Mouse (Mus musculus) kidney, embryonic 14.5 days (tissue): ENCODE measurements around the gene Nxn. TPM values are rescaled to one million over a fixed set of nuclear protein-coding genes. Genes with fewer than 3 reads are reported as not detected.
A peak's percentile ranks its signal among the peaks of the same experiment; 100 is the strongest.

Experiments used
- ATAC-seq: fragments of 200-750 bp; cut with Nextera tagmentation; 2 replicates; pipeline ENCODE4 v1.8.0; 2017; ENCODE audit warnings: moderate number of reproducible peaks, mild to moderate bottlenecking, moderate TSS enrichment, moderate library complexity; ENCODE audit not compliant: low FRiP score, low TSS enrichment
- H3K27ac ChIP-seq: fragments of 300-500 bp; sonication (generic); 2 replicates; pipeline ENCODE4 v1.5.1; 2014; ENCODE audit warnings: low read depth, mild to moderate bottlenecking, low read length, moderate library complexity, mixed read lengths
- H3K27me3 ChIP-seq: fragments of 300-500 bp; sonication (generic); 2 replicates; pipeline ENCODE4 v1.6.1; 2014; ENCODE audit warnings: mild to moderate bottlenecking, low read length; ENCODE audit not compliant: control insufficient read depth, insufficient read depth
- H3K36me3 ChIP-seq: fragments of 300-500 bp; sonication (generic); 2 replicates; pipeline ENCODE4 v1.6.1; 2014; ENCODE audit warnings: low read length, mixed read lengths; ENCODE audit not compliant: control insufficient read depth, insufficient read depth
- H3K4me1 ChIP-seq: fragments of 300-500 bp; sonication (generic); 2 replicates; pipeline ENCODE4 v1.6.1; 2014; ENCODE audit warnings: low read length, mixed read lengths; ENCODE audit not compliant: control insufficient read depth, insufficient read depth
- H3K4me2 ChIP-seq: fragments of 300-500 bp; sonication (generic); replicated peaks from 2 replicates; pipeline ENCODE4 v1.6.1; 2014; ENCODE audit warnings: low read depth, mild to moderate bottlenecking, low read length
- H3K4me3 ChIP-seq: fragments of 300-500 bp; sonication (generic); 2 replicates; pipeline ENCODE4 v1.5.1; 2014; ENCODE audit warnings: mild to moderate bottlenecking, low read length
- H3K9ac ChIP-seq: fragments of 300-500 bp; sonication (generic); 2 replicates; pipeline ENCODE4 v1.6.1; 2014; ENCODE audit warnings: low read depth, mild to moderate bottlenecking, low read length, moderate library complexity
- H3K9me3 ChIP-seq: fragments of 300-500 bp; sonication (generic); 2 replicates; pipeline ENCODE4 v1.6.1; 2016; ENCODE audit warnings: low read length; ENCODE audit not compliant: control insufficient read depth
- WGBS: fragments of 180-500 bp; shearing (Covaris S2); extraction: QIAGEN DNeasy Blood & Tissue Kit; methylation state at CpG from one replicate; pipeline ENCODE4 v1.1.7; 2014; 5-methylcytosine and 5-hydroxymethylcytosine counted together
- polyA plus RNA-seq: library from polyadenylated mRNA; unstranded; fragments of >200 nt; fragmentation: Nextera tagmentation; extraction: Ambion mirVana; gene quantifications from 2 replicates; pipeline ENCODE4 v1.2.1, GENCODE M21; 2014

The Nxn gene
- polyA plus RNA-seq, 1 experiment from 2014 or later, result 38.0 TPM

DNA sequence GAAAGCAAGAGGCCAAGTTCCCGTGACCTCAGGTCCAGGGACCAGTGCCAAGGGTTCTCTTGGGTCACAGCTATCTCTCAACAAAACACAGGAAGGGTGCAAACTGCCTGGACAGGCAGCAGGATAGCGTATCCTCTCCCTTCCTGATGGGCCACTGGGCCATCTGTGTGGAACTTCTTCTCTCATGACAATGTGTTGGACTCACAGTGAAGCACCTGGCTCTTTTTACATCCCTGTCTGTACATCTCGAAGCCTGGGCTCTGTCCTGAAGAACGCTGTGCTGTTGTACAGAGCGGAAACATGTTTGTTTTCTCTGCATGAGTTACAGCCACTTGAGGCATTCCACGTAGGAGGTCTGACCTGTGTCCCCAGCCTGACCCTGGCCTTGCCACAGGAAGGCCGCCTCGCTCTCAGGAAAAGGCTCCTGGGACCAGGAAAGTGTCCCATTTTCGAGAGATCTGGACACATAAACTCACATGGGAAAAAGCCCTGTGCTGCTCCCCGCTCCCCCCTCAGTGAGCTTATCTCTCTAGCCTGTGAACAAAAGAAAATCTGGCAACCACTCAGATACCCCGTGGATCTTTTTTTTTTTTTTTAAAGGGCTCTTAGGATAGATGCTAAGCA, 18.9 kb downstream of the Nxn start:
- H3K27me3 ChIP-seq, result no peaks in the 10 kb centered on the region
- WGBS, result 13% methylated on average over 11 of the region's 11 CpGs
- no peaks in the 10 kb centered on the region for H3K36me3 ChIP-seq
- H3K4me1 ChIP-seq, result peaks cover 34% of the 10 kb centered on the region
- H3K4me3 ChIP-seq, result no peak overlapping the region
- no peak overlapping the region for H3K9ac ChIP-seq
- ATAC-seq, result peak; percentile 80
- no peak overlapping the region for H3K4me2 ChIP-seq
- no peaks in the 10 kb centered on the region for H3K9me3 ChIP-seq
- peak overlapping the region; percentile 71 for H3K27ac ChIP-seq

- H3K4me3 ChIP-seq, result no peak overlapping the region
- WGBS, result 93% methylated on average over 3 of the region's 3 CpGs
- H3K4me2 ChIP-seq, result no peak overlapping the region
- ATAC-seq, result no peak
- no peak overlapping the region for H3K9ac ChIP-seq
- H3K9me3 ChIP-seq, result no peaks in the 10 kb centered on the region
- H3K36me3 ChIP-seq, result no peaks in the 10 kb centered on the region
- H3K4me1 ChIP-seq, result peaks cover 46% of the 10 kb centered on the region
- H3K27ac ChIP-seq, result no peak overlapping the region
- no peaks in the 10 kb centered on the region for H3K27me3 ChIP-seq
Measured at GRCm38 (mm10) chr11:76376425-76376824, 22.5 kb downstream of the Nxn start.

DNA sequence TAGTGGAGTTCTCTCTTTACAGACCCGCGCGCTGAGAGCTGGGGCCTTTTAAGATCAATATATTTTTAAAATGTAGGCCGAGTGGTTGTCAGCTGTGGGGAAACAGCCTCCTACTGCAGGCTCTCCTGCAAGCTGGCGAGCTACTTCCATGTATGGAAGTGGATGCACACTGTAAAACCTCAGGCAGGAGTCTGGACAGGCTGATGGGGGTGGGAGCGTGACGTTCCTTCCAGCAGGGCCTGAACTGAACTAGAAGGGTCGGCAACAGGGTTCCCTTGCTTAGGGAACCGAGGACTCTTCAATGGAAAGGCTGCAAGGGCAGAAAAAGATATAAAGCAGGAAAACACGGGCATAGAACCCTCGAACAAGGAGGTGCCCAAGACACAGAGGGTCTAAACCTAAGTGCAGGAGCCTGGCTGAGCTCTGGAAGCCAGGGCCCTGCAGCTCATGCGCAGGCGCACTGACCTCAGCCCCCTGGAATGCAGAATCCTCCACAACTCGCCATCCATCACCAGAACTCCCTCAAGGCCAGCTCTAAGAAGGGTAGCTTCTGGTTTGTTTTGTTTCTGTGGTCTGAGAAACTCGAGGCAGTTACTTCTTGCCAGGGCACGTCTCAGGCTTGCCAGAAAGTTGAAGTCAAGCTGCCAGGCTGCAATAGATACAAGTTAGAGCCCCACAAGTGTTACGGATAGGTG, 24.3 kb downstream of the Nxn start:
- H3K27me3 ChIP-seq, result no peaks in the 10 kb centered on the region
- ATAC-seq, result peak; percentile 93
- H3K36me3 ChIP-seq, result no peaks in the 10 kb centered on the region
- H3K4me2 ChIP-seq, result peak overlapping the region; percentile 19; the same call in 1 of the 2 replicates
- H3K4me3 ChIP-seq, result no peak overlapping the region
- WGBS, result 23% methylated on average over 17 of the region's 17 CpGs
- H3K9me3 ChIP-seq, result no peaks in the 10 kb centered on the region
- H3K9ac ChIP-seq, result no peak overlapping the region
- peaks cover 37% of the 10 kb centered on the region for H3K4me1 ChIP-seq
- peak overlapping the region; percentile 89 for H3K27ac ChIP-seq

DNA sequence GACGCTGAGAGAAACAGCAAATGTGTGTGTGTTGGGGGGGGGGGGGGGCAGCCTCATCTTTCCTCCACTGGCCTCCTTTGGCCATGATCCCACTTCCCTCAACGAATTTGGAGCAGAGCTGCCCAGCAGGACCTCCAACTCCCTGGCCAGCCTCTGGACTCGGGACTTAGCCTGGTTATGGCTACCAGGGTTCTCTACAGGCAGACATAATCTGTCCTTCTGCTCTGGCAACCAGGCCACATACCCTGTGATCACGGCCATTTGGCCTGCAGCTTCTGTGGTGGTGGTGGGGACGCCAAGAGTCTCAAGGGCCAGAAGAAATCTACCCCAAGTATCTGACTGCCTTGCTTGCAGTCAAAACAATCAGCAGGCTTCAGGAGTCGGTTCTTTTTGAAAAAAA, 26.4 kb downstream of the Nxn start:
- H3K36me3 ChIP-seq, result no peaks in the 10 kb centered on the region
- ATAC-seq, result no peak
- H3K27ac ChIP-seq, result no peak overlapping the region
- peaks cover 36% of the 10 kb centered on the region for H3K4me1 ChIP-seq
- no peaks in the 10 kb centered on the region for H3K9me3 ChIP-seq
- WGBS, result 30% methylated on average over 6 of the region's 6 CpGs
- no peak overlapping the region for H3K4me3 ChIP-seq
- H3K9ac ChIP-seq, result no peak overlapping the region
- H3K4me2 ChIP-seq, result no peak overlapping the region
- H3K27me3 ChIP-seq, result no peaks in the 10 kb centered on the region

DNA sequence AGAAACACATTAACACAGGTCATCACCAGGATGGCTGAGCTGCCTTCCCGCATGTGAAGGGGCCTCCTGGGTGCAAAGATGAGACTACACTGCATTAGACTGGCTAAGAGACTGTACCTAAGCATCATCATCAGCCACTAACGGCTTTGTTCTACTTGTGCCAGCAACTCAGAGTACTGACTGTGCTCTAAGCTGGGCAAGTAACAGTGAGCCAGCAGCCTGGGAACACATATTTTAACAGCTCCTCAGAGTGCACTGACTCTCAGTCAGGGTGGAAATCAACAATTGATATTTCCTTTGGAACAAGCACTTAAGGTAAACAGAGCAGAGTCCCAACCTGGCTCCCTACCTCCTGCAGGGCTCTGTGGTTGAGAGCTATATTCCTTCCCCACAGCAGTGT, 26.8 kb downstream of the Nxn start:
- Histone ChIP-seq H3K9me3 (no peaks in the 10 kb centered on the region), H3K4me3 (no peak overlapping the region), H3K4me2 (no peak overlapping the region), H3K9ac (no peak overlapping the region), H3K27me3 (no peaks in the 10 kb centered on the region), H3K36me3 (no peaks in the 10 kb centered on the region), H3K4me1 (peaks cover 36% of the 10 kb centered on the region), H3K27ac (no peak overlapping the region)
- WGBS, result 56% methylated on average over 2 of the region's 2 CpGs
- ATAC-seq, result no peak

DNA sequence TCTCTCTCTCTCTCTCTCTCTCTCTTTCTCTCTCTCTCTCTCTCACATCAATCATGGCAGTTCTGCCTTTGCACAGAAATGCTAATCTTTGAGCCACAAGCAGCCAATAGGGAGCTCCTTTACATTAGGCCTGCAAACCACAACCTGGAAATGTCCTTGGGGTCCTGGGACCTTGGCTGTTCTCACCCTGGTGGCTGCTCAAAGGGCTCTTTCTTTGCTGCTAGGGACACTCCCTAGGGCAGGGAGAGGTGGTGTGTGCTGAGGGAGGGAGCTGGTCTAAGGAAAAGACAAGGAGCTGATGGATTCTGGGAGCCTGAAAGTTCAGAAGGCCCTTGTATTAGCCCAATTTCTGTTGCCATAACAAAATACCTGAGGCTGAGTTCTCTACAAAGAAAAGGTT, 28.4 kb downstream of the Nxn start:
- Histone ChIP-seq H3K4me1 (peaks cover 28% of the 10 kb centered on the region), H3K9ac (no peak overlapping the region), H3K4me3 (no peak overlapping the region), H3K36me3 (no peaks in the 10 kb centered on the region), H3K4me2 (no peak overlapping the region), H3K9me3 (no peaks in the 10 kb centered on the region), H3K27me3 (no peaks in the 10 kb centered on the region), H3K27ac (no peak overlapping the region)
- ATAC-seq, result no peak

DNA sequence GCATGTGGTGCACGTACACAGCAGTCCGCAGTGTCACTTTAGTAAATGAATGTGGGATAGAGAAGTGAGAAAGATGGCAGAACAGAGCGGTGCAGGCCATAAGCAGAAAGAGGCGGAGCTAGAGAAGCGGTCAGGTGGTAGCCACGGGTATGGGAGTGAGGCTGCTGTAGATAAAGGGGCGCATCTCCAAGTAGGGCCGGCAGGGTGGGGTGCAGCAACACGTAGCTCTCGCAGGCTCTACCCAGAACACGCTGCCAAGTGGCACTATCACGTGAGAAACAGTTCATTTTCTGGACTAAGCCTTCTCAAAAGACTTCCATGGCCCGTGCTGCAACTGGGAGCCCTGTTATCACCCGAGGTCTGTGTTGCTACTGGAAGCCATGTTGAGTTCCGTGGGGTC, 32.2 kb downstream of the Nxn start:
- no peak overlapping the region for H3K4me3 ChIP-seq
- 92% methylated on average over 15 of the region's 15 CpGs for WGBS
- ATAC-seq, result no peak
- H3K27ac ChIP-seq, result no peak overlapping the region
- H3K4me1 ChIP-seq, result peaks cover 17% of the 10 kb centered on the region
- H3K9me3 ChIP-seq, result no peaks in the 10 kb centered on the region
- no peak overlapping the region for H3K4me2 ChIP-seq
- no peak overlapping the region for H3K9ac ChIP-seq
- no peaks in the 10 kb centered on the region for H3K36me3 ChIP-seq
- no peaks in the 10 kb centered on the region for H3K27me3 ChIP-seq

DNA sequence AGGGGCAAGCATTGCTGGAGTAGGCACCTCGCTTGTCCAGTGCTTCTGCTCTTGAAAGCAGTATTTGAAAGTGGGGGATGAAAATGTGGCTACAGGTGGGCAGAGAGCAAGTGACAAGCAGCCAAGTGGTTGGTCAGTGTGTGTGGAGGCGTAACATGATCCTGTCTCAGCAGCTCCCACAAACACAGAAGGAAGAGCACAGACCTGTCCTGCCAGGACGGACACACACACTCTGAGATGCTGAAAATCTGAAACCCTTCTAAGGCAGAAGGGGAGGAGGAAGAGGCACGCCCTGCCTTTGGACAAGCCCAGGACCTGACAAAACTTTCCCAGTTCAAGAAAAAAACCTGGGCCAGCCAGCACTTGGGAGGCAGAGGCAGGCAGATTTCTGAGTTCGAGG, 34.9 kb downstream of the Nxn start:
- no peak overlapping the region for H3K4me3 ChIP-seq
- peaks cover 26% of the 10 kb centered on the region for H3K4me1 ChIP-seq
- H3K4me2 ChIP-seq, result no peak overlapping the region; the same call in 1 of the 2 replicates
- WGBS, result 48% methylated on average over 5 of the region's 5 CpGs
- H3K36me3 ChIP-seq, result no peaks in the 10 kb centered on the region
- no peak overlapping the region for H3K9ac ChIP-seq
- no peaks in the 10 kb centered on the region for H3K9me3 ChIP-seq
- H3K27me3 ChIP-seq, result no peaks in the 10 kb centered on the region
- peak overlapping the region; percentile 59; the same call in 1 of the 2 replicates for H3K27ac ChIP-seq
- peak; percentile 71; the same call in 1 of the 2 replicates for ATAC-seq

GRCm38 (mm10) chr11:76363636-76364035, 35.3 kb downstream of the Nxn start:
- Histone ChIP-seq H3K27ac (peak overlapping the region; percentile 59; the same call in 1 of the 2 replicates), H3K9ac (no peak overlapping the region), H3K4me2 (no peak overlapping the region; the same call in 1 of the 2 replicates), H3K4me1 (peaks cover 28% of the 10 kb centered on the region), H3K36me3 (no peaks in the 10 kb centered on the region), H3K9me3 (no peaks in the 10 kb centered on the region), H3K4me3 (no peak overlapping the region), H3K27me3 (no peaks in the 10 kb centered on the region)
- 0 out of 2 replicates have a peak, but pooled peaks have one; percentile 14 for ATAC-seq
- 12% methylated on average over 9 of the region's 9 CpGs for WGBS
